Mouse (Mus musculus): Measurements from ENCODE around the gene Tspan11.

DNA sequence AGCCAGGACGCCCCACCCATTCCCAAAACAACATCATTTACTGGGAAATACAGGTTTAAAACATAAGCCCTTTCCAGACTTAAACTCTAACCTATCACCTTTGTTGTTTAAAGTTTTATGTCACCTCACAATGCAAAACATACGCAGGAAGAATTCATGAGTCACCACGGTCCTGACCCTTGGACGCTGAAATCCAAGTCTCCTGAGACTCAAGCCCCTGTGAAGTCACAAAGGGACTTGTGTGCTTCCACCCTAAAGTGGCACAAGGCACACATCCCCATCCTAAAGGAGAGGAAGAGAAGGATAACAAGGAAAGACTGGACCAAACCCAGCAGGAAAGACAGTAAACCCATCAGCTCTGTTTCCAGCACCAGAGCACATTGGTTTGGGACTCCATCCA, 22.0 kb upstream of the Tspan11 start:
- TF ChIP-seq CTCF (IDR thresholded peaks at IDR 0.05; ENCODE audit: low read depth, low read length) (no peak), TAL1 (conservative IDR thresholded peaks at IDR 0.05; ENCODE audit: low read depth, low read length) (no peak), GATA2 (IDR thresholded peaks at IDR 0.05; ENCODE audit: borderline replicate concordance, low read depth, low read length) (no peak), GATA1 (IDR thresholded peaks at IDR 0.05; ENCODE audit: borderline replicate concordance, low read length) (no peak), POLR2AphosphoS5 (IDR thresholded peaks at IDR 0.05; ENCODE audit: insufficient replicate concordance, low read depth, low read length) (no peak)

Measured in G1E (cell line).